Comparison of ENCODE assay signal across 9 mouse cellular contexts in genomic region chr5:148978458-148979165, GRCm38 (mm10). TPM values are rescaled to one million over a fixed set of nuclear protein-coding genes. Genes with fewer than 3 reads are reported as not detected.
DNase-seq lines count a peak whose midpoint lies in the region; ATAC-seq and TF ChIP-seq lines count a peak whose summit lies in the region.
"Had no signal": no experiment of that assay in that cellular context is flagged by ENCODE, and none has a peak within 500 bp of the region (broad histone marks: within the 10 kb centered on the region; RNA-seq: fewer than 3 reads in every experiment).

No protein-coding gene starts in this region.

- H3K9me3 ChIP-seq in heart, embryonic 14.5 days (ENCODE audit: control insufficient read depth, low read length) = peaks cover 3% of the 10 kb centered on the region; the same call in 1 of the 2 replicates

- 0 out of 2 replicates have a peak overlapping the region, but pooled peaks have one; percentile 6 for H3K9ac ChIP-seq in heart, embryonic 14.5 days (ENCODE audit: low read length)

- no peaks in the 10 kb centered on the region for H3K27me3 ChIP-seq in heart, embryonic 14.5 days (ENCODE audit: control insufficient read depth, insufficient read depth, low read length)
- H3K27me3 ChIP-seq in small intestine, adult 2 months (ENCODE audit: control insufficient read depth, insufficient read depth, low read length) = no peaks in the 10 kb centered on the region

- H3K4me1 ChIP-seq in heart, embryonic 14.5 days (ENCODE audit: control insufficient read depth in 2 of 2, insufficient read depth in 2 of 2, low read length in 2 of 2) = peaks cover 14 to 15% of the 10 kb centered on the region in 2 experiments
- H3K4me1 ChIP-seq in brown adipose tissue, adult 24 weeks (ENCODE audit: control insufficient read depth, insufficient read depth, insufficient read length, low read length) = peaks cover 9% of the 10 kb centered on the region
- peaks cover 10% of the 10 kb centered on the region; the same call in 1 of the 2 replicates for H3K4me1 ChIP-seq in small intestine, adult 2 months (ENCODE audit: control insufficient read depth, insufficient read depth, insufficient read length, low read length)

- 58% methylated on average over 18 of the region's 18 CpGs for WGBS in heart, embryonic 14.5 days
- WGBS in small intestine, adult 2 months = 29% methylated on average over 18 of the region's 18 CpGs

- H3K36me3 ChIP-seq in heart, embryonic 14.5 days (ENCODE audit: control insufficient read depth, insufficient read depth, low read length) = no peaks in the 10 kb centered on the region
- no peaks in the 10 kb centered on the region for H3K36me3 ChIP-seq in small intestine, adult 2 months (ENCODE audit: control insufficient read depth, insufficient read depth, low read length)

- no peak for ATAC-seq in heart, embryonic 14.5 days (ENCODE audit: insufficient number of reproducible peaks, insufficient read depth, low FRiP score, low read depth)
- ATAC-seq in erythroid progenitor cell, adult 5-6 weeks (replicated peaks; ENCODE audit: low FRiP score, poor library complexity, severe bottlenecking) = no peak

- H3K4me2 ChIP-seq in heart, embryonic 14.5 days (ENCODE audit: low read length) = peak overlapping the region; percentile 11; the same call in 1 of the 2 replicates

- TF ChIP-seq POLR2A in small intestine, adult 2 months (IDR thresholded peaks at IDR 0.05; ENCODE audit: low read depth, low read length) = no peak

- peak overlapping the region; percentile 75 to 87 for H3K27ac ChIP-seq in heart, embryonic 14.5 days (replicated peaks in 1 of 2; ENCODE audit: control insufficient read depth in 1 of 2, insufficient read depth in 1 of 2, low read depth in 2 of 2, low read length in 2 of 2)
- H3K27ac ChIP-seq in brown adipose tissue, adult 24 weeks (replicated peaks; ENCODE audit: low read depth, low read length) = peak overlapping the region; percentile 82
- peak overlapping the region; percentile 34 for H3K27ac ChIP-seq in small intestine, adult 2 months (ENCODE audit: insufficient read depth, low read depth, low read length)

- no peak for DNase-seq in heart, adult 8-10 months (ENCODE audit: low spot score)
- peak; percentile 82 for DNase-seq in kidney, postnatal 14 days
- DNase-seq in testis, postnatal 10 days (ENCODE audit: low spot score) = no peak
- DNase-seq in adrenal gland, postnatal 25 days = no peak
- DNase-seq: cerebellum, adult 18-20 months had no signal

- TF ChIP-seq CTCF in small intestine, adult 2 months (IDR thresholded peaks at IDR 0.05; ENCODE audit: extremely low read depth, insufficient read length, insufficient replicate concordance, low read depth, low read length) = no peak

- H3K4me3 ChIP-seq in heart, embryonic 14.5 days (ENCODE audit: control insufficient read depth in 1 of 2, insufficient read depth in 1 of 2, low read depth in 1 of 2, low read length in 2 of 2) = no peak overlapping the region
- H3K4me3 ChIP-seq in brown adipose tissue, adult 24 weeks (ENCODE audit: insufficient read depth, low read depth, low read length) = no peak overlapping the region
- H3K4me3 ChIP-seq in small intestine, adult 2 months (ENCODE audit: low read depth, low read length) = no peak overlapping the region

RNA-seq across cellular contexts. Expression of gene Gm42791, which starts 16.3 kb away (rescaled TPM):
- polyA plus RNA-seq in heart, embryonic 14.5 days (2014; fragmentation: Nextera tagmentation; extraction: Ambion mirVana) = 1.4 TPM in 1 of 2 replicates, not detected in the other
- 1 to 10 TPM; 3.2 to 7.7 (median 7.3) TPM for total RNA-seq in heart, adult 8-10 months (2022)
- polyA plus RNA-seq in brown adipose tissue, adult 24 weeks (2012; ENCODE audit: insufficient read depth, insufficient read length, missing spikeins) = not detected in 2 replicates
- polyA plus RNA-seq in small intestine, adult 2 months (2012; rRNA removed) = not detected in 2 replicates
- total RNA-seq in erythroid progenitor cell, adult 5-6 weeks (2015; ENCODE audit: low replicate concordance) = not detected in 2 replicates
- total RNA-seq in erythroid progenitor cell, adult 5-6 weeks (2017; ENCODE audit: low replicate concordance) = not detected in 2 replicates
- 6.7 and 7.4 TPM in 2 replicates for total RNA-seq in adrenal gland, postnatal 25 days (2021)

RNA-seq across cellular contexts. Expression of gene Katnal1, which starts 49.5 kb away (rescaled TPM):
- polyA plus RNA-seq in heart, embryonic 14.5 days (2014; fragmentation: Nextera tagmentation; extraction: Ambion mirVana) = 12.3 and 15.6 TPM in 2 replicates
- 10 to 100 TPM in 3 of 4 experiments, 1 to 10 TPM in 1; 8.8 to 12.8 (median 11.6) TPM for total RNA-seq in heart, adult 8-10 months (2022)
- polyA plus RNA-seq in brown adipose tissue, adult 24 weeks (2012; ENCODE audit: insufficient read depth, insufficient read length, missing spikeins) = 5.0 and 7.0 TPM in 2 replicates
- 0.69 and 0.82 TPM in 2 replicates for polyA plus RNA-seq in small intestine, adult 2 months (2012; rRNA removed)
- 28.5 and 40.2 TPM in 2 replicates for total RNA-seq in erythroid progenitor cell, adult 5-6 weeks (2015; ENCODE audit: low replicate concordance)
- total RNA-seq in erythroid progenitor cell, adult 5-6 weeks (2017; ENCODE audit: low replicate concordance) = 47.7 and 54.4 TPM in 2 replicates
- 7.4 and 8.1 TPM in 2 replicates for total RNA-seq in adrenal gland, postnatal 25 days (2021)
